ENCODE assay signal across 15 mouse cellular contexts in genomic region chr9:80306853-80307252, GRCm38 (mm10).
A peak's percentile ranks its signal among the peaks of the same experiment; 100 is the strongest.
DNase-seq lines count a peak whose midpoint lies in the region; ATAC-seq and TF ChIP-seq lines count a peak whose summit lies in the region.
"Had no signal": no experiment of that assay in that cellular context is flagged by ENCODE, and none has a peak within 500 bp of the region (broad histone marks: within the 10 kb centered on the region; RNA-seq: fewer than 3 reads in every experiment).

No protein-coding gene starts in this region.

- H3K4me3 ChIP-seq in hindbrain, embryonic 14.5 days (replicated peaks; ENCODE audit: low read length), result 0 out of 2 replicates have a peak overlapping the region, but pooled peaks have one; percentile 10
- peak overlapping the region; percentile 7; the same call in 1 of the 2 replicates for H3K4me3 ChIP-seq in midbrain, embryonic 14.5 days (replicated peaks; ENCODE audit: low read depth, low read length)
- H3K4me3 ChIP-seq: heart, adult 2 months had no signal

- peak overlapping the region; percentile 34 for H3K4me2 ChIP-seq in hindbrain, embryonic 14.5 days (replicated peaks)
- peak overlapping the region; percentile 44 for H3K4me2 ChIP-seq in midbrain, embryonic 14.5 days (ENCODE audit: low read length)

- no peaks in the 10 kb centered on the region for H3K9me3 ChIP-seq in hindbrain, embryonic 14.5 days (ENCODE audit: control insufficient read depth, low read length)
- H3K9me3 ChIP-seq in midbrain, embryonic 14.5 days (ENCODE audit: control insufficient read depth, low read length), result no peaks in the 10 kb centered on the region

- H3K27ac ChIP-seq in hindbrain, embryonic 14.5 days, result peak overlapping the region; percentile 46
- peak overlapping the region; percentile 62 for H3K27ac ChIP-seq in midbrain, embryonic 14.5 days (replicated peaks; ENCODE audit: low read depth, low read length)
- H3K27ac ChIP-seq: heart, adult 2 months had no signal

- no peaks in the 10 kb centered on the region; the same call in 1 of the 2 replicates for H3K4me1 ChIP-seq in hindbrain, embryonic 14.5 days (replicated peaks; ENCODE audit: control insufficient read depth, insufficient read depth, low read length)
- no peaks in the 10 kb centered on the region for H3K4me1 ChIP-seq in midbrain, embryonic 14.5 days (ENCODE audit: control insufficient read depth, insufficient read depth, low read length)

- peak; percentile 15 for DNase-seq in embryo, embryonic 11 days
- DNase-seq in embryo, embryonic 10.5 days (ENCODE audit: low spot score), result no peak
- DNase-seq in brain, embryonic 14.5 days (ENCODE audit: low read depth), result peak; percentile 78
- DNase-seq in hindbrain, embryonic 14.5 days (ENCODE audit: low spot score), result peak; percentile 37
- DNase-seq in midbrain, embryonic 14.5 days, result peak; percentile 71
- no peak for DNase-seq in heart, postnatal 10 days
- no peak for DNase-seq in adipocyte (ENCODE audit: low spot score)
- DNase-seq in embryo, embryonic 9.5 days (ENCODE audit: extremely low spot score), result no peak
- DNase-seq: adrenal gland, postnatal 10 days; cerebellum, adult 8-10 months; heart, adult 2 months; kidney, postnatal 10 days; liver; lung, postnatal 14 days; thymus, postnatal 36 days had no signal

- TF ChIP-seq CTCF in brain, embryonic 14.5 days (IDR thresholded peaks at IDR 0.05; ENCODE audit: borderline replicate concordance, extremely low read depth, insufficient read depth, insufficient read length), result no peak

- H3K9ac ChIP-seq in hindbrain, embryonic 14.5 days, result peak overlapping the region; percentile 42
- peak overlapping the region; percentile 30 for H3K9ac ChIP-seq in midbrain, embryonic 14.5 days (replicated peaks; ENCODE audit: low read length)

- H3K36me3 ChIP-seq in hindbrain, embryonic 14.5 days (replicated peaks; ENCODE audit: control insufficient read depth, insufficient read depth), result no peaks in the 10 kb centered on the region
- 0 out of 2 replicates have a peak, but pooled peaks cover 1% of the 10 kb centered on the region for H3K36me3 ChIP-seq in midbrain, embryonic 14.5 days (ENCODE audit: control insufficient read depth, insufficient read depth, low read length)

- H3K27me3 ChIP-seq in hindbrain, embryonic 14.5 days (ENCODE audit: control insufficient read depth, insufficient read depth, low read length), result no peaks in the 10 kb centered on the region
- no peaks in the 10 kb centered on the region for H3K27me3 ChIP-seq in midbrain, embryonic 14.5 days (ENCODE audit: control insufficient read depth, insufficient read depth, low read length)

- no peak for TF ChIP-seq POLR2A in brain, embryonic 14.5 days (IDR thresholded peaks at IDR 0.05; ENCODE audit: borderline replicate concordance, extremely low read depth, insufficient read depth, insufficient read length, poor library complexity, severe bottlenecking)

- intact Hi-C loops in heart, postnatal 10 days (cut with DNase I), result no loop called here

- ATAC-seq in hindbrain, embryonic 14.5 days (ENCODE audit: low FRiP score), result peak; percentile 46
- ATAC-seq in midbrain, embryonic 14.5 days (ENCODE audit: low FRiP score, low TSS enrichment), result peak; percentile 67

- 30% methylated on average over 11 of the region's 11 CpGs for WGBS in hindbrain, embryonic 14.5 days
- 9% methylated on average over 11 of the region's 11 CpGs for WGBS in midbrain, embryonic 14.5 days

Comparison
In these comparisons a context has a peak if more than half of its experiments do, and no peak if none do; other contexts are left out.
1. DNase-seq: peak in embryo, embryonic 11 days (single experiment), brain, embryonic 14.5 days (single experiment), hindbrain, embryonic 14.5 days (single experiment) and midbrain, embryonic 14.5 days (single experiment); none in embryo, embryonic 10.5 days (single experiment), heart, postnatal 10 days (0 of 2), adipocyte (single experiment) and embryo, embryonic 9.5 days (single experiment).